Mouse (Mus musculus) 3134 (cell line): ENCODE data around the gene Arl13a.
"Not testable (repeated sequence)": the region's sequence is repeated elsewhere in the genome, so short reads cannot be mapped to it uniquely, and the experiment has no call there.

Experiments used
- DNase-seq: peaks from one replicate; pipeline ENCODE4 v3.0.0-alpha.2; 2011; ENCODE audit warnings: low spot score; ENCODE audit not compliant: insufficient read length; ENCODE audit errors: extremely low read depth

Arl13a gene

DNA sequence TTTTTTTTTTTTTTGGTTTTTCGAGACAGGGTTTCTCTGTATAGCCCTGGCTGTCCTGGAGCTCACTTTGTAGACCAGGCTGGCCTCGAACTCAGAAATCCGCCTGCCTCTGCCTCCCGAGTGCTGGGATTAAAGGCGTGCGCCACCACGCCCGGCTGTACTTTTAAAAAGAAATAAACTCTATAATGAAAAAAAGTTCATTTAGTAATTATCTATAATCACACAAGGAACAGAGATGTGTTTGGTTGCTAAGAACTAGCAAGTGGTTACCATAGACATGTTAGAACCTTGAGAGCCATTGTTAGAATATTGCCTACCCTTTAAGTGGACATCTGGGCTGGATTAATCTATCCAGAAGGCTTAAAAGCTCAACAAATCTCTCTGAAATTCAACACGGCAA lies at the start of gene Arl13a:
Arl13a (plus strand) TSS at position 301 of the 400 bp plus-strand sequence.
- not testable (repeated sequence) for DNase-seq

DNA sequence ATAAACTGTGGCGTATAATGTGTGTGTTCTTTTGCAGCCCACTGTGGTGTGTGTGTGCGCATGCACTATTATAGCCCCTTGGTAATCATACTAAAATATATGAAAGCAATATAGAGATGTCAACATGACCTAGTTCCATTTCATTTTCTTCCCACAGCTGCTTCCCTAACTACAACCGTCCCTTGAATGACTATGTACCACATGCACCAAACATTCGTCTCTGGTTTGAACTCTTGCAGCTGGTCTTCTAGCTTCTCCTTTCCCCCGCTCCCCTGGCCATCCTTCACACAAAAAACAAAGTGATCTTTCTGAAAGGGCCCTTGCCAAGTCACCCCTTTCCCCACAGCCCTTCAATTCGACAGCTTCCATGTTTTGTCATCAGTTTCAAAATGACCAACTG lies 47.3 kb upstream of the Arl13a start:
- no peak for DNase-seq

DNA sequence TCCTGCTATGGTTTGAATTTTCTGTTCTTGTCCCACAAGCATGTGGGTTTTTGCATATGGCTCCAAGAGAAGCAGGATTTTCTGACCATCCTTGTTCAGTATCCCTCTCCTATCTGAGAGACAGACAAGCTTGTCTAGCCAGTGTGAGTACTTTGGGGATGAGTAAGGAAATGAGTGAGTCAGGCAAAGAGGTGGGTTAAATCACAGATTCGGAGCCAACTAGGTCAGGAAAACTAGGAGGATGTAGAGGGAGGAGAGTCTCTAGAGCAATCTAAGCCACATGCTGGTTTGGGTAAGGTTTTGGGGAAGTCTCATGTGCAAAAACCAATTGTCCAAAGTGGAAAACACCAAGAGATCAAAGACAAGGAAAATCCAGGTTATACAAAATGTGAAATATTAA lies 45.8 kb upstream of the Arl13a start:
- no peak for DNase-seq

DNA sequence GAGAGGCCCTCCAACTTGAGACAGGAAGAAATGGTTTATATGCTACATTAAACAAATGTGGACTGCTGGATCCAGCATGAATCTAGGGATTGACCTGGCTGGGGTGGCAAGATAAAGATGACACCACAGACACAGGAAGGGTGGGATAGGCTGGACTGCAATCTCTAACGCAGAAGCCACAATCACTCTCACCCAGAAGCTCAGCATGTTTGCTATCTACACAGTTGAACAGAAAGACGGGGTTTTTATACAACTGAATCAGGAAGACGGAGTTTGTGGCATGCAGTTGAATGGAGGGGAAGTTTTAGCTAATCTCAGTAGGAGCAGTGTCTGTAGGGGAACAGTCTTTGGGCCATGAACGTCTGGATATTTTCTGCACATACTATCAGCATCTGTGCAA lies 45.3 kb upstream of the Arl13a start:
- DNase-seq, result no peak

DNA sequence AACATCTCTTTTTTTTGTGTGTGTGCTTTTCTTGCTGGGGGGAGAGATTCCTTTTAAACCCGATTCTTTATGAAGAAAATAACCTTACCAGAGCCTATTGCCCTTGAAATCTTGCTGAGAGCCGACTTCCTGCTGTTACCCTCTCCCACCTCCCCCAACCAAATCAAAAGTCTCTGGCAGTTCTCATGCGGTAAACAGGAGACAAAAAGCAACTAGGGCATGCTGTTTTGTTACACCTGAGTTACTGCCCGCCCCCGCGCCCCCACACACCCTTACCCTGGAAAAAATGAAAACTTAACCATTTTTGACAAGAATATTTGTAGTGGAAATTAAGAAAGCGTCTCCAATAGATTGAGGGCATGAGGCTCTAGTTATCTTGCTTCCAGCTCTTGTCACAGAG lies 29.1 kb upstream of the Arl13a start:
- no peak for DNase-seq

DNA sequence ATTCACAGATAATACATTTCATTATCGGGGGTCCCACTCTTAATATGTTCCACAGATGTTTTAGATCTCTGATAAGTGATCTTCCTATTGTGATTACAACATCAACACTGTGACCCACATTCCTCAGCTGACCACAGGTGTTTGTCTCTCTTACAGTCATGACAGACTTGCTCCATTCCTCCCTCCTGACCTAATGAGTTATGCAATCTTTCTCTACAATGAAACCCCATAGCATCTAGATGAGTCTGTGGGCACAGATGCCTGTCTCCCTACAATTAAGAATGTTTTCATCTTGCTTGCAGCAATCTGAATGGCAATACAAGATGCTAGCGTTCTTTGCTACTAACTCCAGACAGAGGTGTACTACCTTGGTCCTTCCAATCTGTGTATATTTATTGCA lies 26.9 kb upstream of the Arl13a start:
- DNase-seq, result no peak

DNA sequence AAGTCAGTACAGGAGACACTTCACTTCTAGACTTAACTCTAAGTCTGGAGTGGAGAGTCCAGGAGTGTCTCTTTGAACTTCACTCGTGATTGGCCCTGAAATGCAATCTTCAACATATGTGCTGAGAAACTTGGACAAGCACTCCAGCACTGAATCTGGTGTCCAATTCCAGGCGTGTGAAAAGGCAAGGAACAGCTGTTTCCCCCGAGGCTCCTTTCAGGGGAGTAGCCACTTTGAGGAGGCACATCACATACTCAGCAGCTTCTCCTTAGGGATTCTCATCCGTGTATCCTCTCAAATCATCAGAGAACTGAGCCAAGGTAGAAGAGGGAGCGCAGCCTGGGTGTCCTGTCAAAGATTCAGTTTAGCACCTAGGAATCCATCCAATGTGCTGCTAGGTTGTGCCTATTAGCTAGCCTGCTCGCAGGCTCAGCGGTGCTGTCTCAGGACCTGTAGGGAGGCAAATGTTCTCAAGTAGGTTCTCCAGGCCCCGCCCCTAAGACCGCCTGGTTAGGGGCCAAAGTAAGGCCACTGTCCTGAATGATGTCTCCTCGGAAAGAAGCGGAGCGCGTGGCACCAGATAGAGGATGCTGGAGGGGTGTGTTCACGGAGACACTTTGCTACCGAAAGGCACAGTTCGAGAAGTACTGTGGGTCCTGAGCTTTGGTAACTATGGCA lies 25.1 kb upstream of the Arl13a start, which contains the start of gene Xkrx:
Xkrx (minus strand) TSS at position 34 of the 678 bp plus-strand sequence.
- DNase-seq, result no peak

DNA sequence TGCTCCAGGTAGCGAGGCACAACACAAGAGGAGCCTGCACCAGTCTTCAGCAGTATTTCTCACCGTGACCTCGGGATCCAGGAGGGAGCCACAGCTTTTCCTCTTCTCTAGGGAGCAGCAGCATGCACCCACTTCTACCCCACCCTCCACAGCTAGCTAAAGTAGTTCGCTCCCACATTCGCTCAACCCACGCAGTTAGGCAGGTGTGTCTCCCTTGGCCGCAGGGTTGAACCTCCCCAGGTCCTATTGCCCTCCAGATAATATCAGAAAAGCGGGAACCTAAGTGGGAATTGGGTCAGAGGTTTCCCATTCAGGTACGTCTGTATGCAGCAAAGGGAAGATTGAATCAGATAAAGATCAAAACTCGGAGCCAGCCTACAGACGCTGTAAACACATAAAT lies 24.5 kb upstream of the Arl13a start:
- DNase-seq, result no peak

DNA sequence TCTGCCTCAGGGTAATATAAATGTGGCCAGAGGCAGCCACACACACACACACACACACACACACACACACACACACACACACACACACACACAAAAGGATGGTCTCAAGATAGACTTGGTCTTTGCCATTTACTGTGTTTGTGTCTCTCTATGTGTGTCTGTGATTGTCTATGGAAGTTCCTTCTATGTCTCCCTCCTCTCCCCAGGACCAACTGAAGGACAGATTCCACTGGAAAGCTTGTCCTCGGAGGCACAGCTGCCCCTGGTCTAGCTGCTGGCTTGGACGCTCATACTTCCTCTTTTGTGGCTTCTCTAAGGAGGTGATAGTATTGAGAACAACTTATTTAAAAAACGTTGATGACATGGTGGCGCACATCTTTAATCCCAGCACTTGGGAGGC lies 23.8 kb upstream of the Arl13a start:
- DNase-seq, result no peak

DNA sequence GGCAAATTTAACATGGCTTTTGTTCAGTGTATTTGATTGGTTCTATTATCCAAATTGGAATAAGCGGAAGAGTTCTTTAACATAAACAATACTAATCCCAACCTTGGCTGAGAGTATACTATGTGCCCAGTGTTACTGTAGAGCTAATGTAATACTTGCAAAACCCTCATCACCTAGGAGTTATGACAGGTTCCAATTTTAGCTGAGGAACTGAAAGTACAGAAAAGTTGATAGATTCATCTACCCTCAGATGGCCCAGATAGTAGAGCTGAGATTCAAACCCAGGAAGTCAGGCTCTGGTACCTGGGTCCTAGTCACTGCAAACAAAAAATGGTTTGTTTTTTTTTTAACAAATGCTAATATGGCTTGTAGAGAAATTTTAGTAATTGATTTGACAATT lies 16.7 kb upstream of the Arl13a start:
- DNase-seq, result no peak

DNA sequence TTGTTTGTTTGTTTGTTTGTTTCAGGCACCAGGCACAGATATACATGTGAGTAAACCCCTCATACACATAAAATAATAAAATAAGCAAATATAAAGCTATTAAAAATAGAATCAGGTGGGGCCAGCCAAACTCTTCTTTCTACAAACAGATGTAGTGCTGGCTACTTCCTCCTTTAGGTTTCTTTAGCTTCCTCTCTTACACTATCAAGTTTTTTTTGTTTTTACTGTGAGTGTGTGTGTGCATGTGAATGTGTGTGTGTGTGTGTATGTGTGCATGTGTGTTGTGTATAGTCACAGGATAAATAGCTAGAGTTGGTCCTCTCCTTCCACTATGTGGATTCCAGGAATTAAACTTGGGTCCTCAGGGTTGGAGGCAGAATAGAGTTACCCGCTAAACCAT lies 12.6 kb upstream of the Arl13a start:
- DNase-seq, result no peak

DNA sequence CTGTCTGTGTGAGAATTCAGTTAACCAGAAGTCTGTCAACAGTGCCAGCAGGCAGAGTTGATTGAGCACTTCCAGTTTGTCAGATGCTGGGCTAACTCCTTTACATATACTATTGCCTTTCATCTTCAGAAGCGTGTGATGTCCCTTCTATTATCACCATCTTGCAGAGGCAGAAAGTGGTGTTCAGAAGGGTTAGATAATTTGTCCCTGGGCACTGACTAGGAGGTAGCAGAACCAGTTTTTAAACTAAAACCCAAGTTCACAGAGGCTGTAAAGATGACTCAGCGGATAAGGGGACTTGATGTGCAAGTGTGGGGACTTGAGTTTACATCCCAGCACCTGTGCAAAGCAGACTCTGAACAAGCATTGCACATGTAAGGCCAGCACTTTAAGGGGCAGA lies 21.2 kb downstream of the Arl13a start:
- no peak for DNase-seq

DNA sequence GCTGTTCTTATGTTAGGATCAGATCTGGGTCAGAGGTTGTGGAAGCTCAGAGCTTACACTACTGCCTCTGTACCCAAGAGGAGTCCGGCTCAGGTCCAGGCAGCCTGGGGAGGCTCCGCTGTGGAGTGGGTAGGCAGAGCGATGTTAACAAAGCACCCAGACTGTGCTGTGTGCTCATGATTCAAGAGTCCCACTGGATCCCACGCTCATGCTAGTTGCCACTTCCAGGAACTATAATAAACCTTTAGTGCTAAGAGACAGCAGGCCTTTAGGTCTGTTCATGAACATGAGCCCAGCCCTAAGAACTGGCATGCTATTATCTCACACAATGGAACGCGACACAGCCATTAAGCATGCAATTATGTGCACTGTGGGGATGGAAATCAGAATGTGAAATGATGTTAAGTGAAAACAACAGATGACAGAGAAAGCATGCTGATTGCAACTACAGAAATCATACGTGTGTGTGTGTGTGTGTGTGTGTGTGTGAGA lies 23.9 kb downstream of the Arl13a start:
- no peak for DNase-seq

DNA sequence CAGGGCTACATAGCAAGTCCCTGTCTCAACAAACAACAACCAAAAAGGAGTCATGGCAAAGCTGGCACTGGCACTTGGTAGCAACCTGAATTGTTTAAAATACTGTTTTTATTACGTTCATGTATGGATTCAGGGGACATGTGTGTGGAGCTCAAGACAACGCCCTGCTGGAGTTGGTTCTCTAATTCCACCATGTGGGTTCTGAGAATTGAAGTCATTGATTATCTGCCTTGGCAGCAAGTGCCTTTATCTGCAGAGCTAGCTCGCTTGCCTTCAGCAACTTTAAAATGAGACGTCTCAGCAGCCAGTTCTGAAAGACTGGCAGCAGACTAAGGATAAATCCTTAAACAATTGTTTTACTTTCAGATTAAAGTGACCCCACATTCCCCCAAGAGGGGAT lies 30.9 kb downstream of the Arl13a start:
- DNase-seq, result no peak

DNA sequence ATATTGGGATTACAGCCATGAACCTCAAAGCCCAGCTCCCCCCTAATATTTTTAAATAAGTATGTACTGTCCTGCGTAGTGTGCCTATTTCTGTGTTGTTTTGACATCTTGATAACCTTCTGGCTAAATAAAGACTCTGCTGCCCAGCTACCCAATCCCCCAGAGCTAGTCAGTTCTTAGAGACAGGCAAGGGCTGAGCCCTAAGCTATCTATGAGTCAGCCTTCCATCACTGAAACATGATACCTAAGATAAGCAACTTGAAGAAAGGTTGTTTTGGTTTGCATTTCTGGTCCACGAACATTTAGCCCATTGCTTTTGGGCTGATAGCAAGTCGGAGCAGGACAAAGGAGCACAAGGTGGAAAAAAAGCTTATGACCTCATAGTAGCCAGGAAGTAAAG lies 33.3 kb downstream of the Arl13a start:
- DNase-seq, result no peak

DNA sequence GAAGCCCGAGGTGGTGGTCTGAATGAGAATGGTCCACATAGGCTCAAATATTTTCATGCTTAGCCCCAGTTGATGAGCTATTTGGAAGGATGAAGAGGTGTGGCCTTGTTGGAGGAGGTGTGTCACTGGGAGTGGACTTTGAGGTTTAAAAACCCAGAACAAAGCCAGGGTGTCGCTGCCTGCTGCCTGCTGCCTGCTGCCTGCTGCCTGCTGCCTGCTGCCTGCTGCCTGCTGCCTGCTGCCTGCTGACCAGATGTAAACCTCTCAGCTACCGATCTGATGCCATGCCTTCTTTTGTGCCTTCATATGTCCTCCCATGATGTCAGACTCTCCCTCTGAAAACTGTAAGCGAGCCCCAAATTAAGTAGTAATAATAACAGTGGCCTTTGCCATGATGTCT lies 34.6 kb downstream of the Arl13a start, which contains the start of gene Nox1:
Nox1 (minus strand) TSS at position 101 of the 400 bp plus-strand sequence.
- no peak for DNase-seq

DNA sequence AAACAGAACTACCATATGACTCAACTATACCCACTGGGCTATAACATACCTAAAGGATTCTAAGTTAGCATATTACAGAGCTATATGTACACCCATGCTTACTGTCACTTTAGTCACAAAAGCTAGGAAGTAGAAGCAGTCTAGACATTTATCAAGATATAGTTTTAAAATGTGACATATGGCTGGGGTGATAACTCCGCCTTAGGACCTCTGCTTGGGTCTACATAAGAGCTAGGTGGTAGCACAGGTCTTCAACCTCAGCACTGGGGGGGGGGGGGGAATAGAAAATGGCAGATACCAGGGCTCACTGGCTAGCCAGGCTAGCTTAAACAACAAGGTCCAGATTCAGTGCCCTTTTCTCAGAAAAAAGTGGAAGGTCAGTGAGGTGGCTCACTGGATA lies 45.7 kb downstream of the Arl13a start:
- DNase-seq, result no peak

DNA sequence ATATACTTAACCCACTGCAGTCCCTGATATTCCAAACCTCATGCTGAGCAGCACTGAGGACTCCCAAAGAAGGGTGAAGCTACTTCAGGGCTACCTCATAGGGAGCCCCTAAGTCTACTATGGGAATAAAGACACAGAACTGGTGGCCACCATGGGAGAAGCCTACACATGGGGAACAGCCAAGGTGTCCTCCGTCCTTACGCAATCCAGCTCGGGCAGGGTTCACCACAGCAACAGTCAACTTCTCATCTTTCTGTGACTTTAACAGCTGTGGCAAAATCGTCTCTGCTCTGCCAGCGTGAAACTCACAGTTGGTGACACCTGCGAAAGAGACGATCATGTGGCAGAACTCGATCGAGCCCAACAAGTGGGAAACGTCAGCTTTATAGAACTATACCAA lies 51.0 kb downstream of the Arl13a start:
- no peak for DNase-seq

DNA sequence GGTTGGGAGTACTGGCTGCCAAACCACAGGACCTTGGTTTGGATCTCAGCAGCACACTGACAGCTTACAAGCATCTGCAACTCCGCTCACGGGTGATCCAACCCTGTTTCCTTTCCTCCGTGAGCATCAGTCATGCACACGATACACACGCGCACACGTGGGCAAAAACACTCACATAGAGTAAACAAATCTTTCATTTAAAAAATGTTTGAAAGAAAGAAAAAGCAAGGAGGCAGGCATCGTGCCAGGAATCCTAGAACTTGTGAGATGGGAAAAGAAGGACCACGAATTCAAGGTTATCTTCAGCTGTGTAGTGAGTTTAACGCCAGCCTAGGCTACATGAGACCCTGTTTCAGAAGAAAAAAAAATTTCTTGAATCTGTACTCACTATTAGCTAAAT lies 58.6 kb downstream of the Arl13a start:
- no peak for DNase-seq

DNA sequence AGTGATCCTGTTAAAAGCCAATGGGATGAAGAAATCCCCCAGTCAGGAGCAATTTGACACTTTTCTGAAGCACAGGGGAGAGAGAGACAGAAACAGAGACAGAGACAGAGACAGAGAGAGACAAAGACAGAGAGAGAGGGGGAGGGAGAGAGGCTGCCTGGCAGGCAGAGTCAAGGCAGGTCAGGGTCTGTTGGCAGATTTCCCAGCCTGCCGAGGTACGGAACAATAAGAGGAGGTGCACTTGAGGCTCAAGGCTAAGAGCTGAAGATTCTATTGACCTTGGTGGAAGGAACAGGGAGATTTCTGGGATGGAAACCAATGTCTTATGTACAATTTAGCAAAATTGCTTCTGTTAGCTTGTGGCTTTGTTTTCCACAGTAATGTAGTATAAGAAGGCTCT lies 60.9 kb downstream of the Arl13a start:
- DNase-seq, result no peak
